Mouse (Mus musculus) adipocyte (in vitro differentiated cells): ENCODE measurements around the gene Inpp4b.
A peak's percentile ranks its signal among the peaks of the same experiment; 100 is the strongest.

Experiments used
- DNase-seq: peaks from one replicate; pipeline ENCODE4 v3.0.0-alpha.2; 2016; ENCODE audit warnings: low spot score

Inpp4b gene

GRCm38 (mm10) chr8:81581817-81582437, 239.6 kb downstream of the Inpp4b start:
- no peak for DNase-seq

GRCm38 (mm10) chr8:81582906-81583305, 240.6 kb downstream of the Inpp4b start:
- DNase-seq: peak; percentile 41

- no peak for DNase-seq
Observed at GRCm38 (mm10) chr8:81586783-81587182, 244.4 kb downstream of the Inpp4b start.

- DNase-seq: no peak
Observed at GRCm38 (mm10) chr8:81594134-81594714, 251.9 kb downstream of the Inpp4b start.

- DNase-seq: peak; percentile 6
Observed at GRCm38 (mm10) chr8:81599209-81599608, 256.9 kb downstream of the Inpp4b start.

GRCm38 (mm10) chr8:81601136-81601535, 258.8 kb downstream of the Inpp4b start:
- DNase-seq: no peak

- no peak for DNase-seq
Observed at GRCm38 (mm10) chr8:81608082-81608481, 265.7 kb downstream of the Inpp4b start.

GRCm38 (mm10) chr8:81609064-81609463, 266.7 kb downstream of the Inpp4b start:
- DNase-seq: no peak

- DNase-seq: peak; percentile 75
Observed at GRCm38 (mm10) chr8:81612611-81613010, 270.3 kb downstream of the Inpp4b start.

GRCm38 (mm10) chr8:81614135-81614534, 271.8 kb downstream of the Inpp4b start:
- no peak for DNase-seq

- no peak for DNase-seq
Observed at GRCm38 (mm10) chr8:81614605-81615004, 272.2 kb downstream of the Inpp4b start.

- DNase-seq: no peak
Observed at GRCm38 (mm10) chr8:81615552-81615951, 273.2 kb downstream of the Inpp4b start.

GRCm38 (mm10) chr8:81618918-81619317, 276.6 kb downstream of the Inpp4b start:
- DNase-seq: no peak

GRCm38 (mm10) chr8:81635015-81635414, 292.7 kb downstream of the Inpp4b start:
- DNase-seq: no peak

GRCm38 (mm10) chr8:81635912-81636583, 293.7 kb downstream of the Inpp4b start:
- peak; percentile 17 for DNase-seq

- DNase-seq: no peak
Observed at GRCm38 (mm10) chr8:81638478-81638877, 296.1 kb downstream of the Inpp4b start.

GRCm38 (mm10) chr8:81639820-81640219, 297.5 kb downstream of the Inpp4b start:
- DNase-seq: no peak

GRCm38 (mm10) chr8:81643030-81643429, 300.7 kb downstream of the Inpp4b start:
- no peak for DNase-seq

GRCm38 (mm10) chr8:81692167-81692566, 349.8 kb downstream of the Inpp4b start:
- no peak for DNase-seq

- no peak for DNase-seq
Observed at GRCm38 (mm10) chr8:81694893-81695292, 352.5 kb downstream of the Inpp4b start.

- DNase-seq: no peak
Observed at GRCm38 (mm10) chr8:81702038-81702437, 359.7 kb downstream of the Inpp4b start.

- no peak for DNase-seq
Observed at GRCm38 (mm10) chr8:81703571-81704365, 361.4 kb downstream of the Inpp4b start.

GRCm38 (mm10) chr8:81707436-81707835, 365.1 kb downstream of the Inpp4b start:
- no peak for DNase-seq
